Mouse (Mus musculus) embryonic facial prominence, embryonic 13.5 days (tissue): ENCODE results near the gene Cd9. TPM values are rescaled to one million over a fixed set of nuclear protein-coding genes. Genes with fewer than 3 reads are reported as not detected.

ENCODE experiments used
- ATAC-seq: fragments of 200-750 bp; cut with Nextera tagmentation; 2 replicates; pipeline ENCODE4 v1.8.0; 2017; ENCODE audit warnings: low read depth; ENCODE audit not compliant: insufficient number of reproducible peaks, insufficient read depth, low FRiP score, low TSS enrichment
- H3K27ac ChIP-seq: fragments of 300-500 bp; sonication (generic); 2 replicates; pipeline ENCODE4 v1.5.1; 2015; ENCODE audit warnings: moderate library complexity, mild to moderate bottlenecking, inconsistent platforms
- H3K27me3 ChIP-seq: fragments of 300-500 bp; sonication (generic); 2 replicates; pipeline ENCODE4 v1.6.1; 2015; ENCODE audit warnings: mild to moderate bottlenecking, inconsistent platforms
- H3K36me3 ChIP-seq: fragments of 300-500 bp; sonication (generic); 2 replicates; pipeline ENCODE4 v1.6.1; 2015; ENCODE audit warnings: mild to moderate bottlenecking, inconsistent platforms
- H3K4me1 ChIP-seq: fragments of 300-500 bp; sonication (generic); 2 replicates; pipeline ENCODE4 v1.6.1; 2015; ENCODE audit warnings: inconsistent platforms
- H3K4me2 ChIP-seq: fragments of 300-500 bp; sonication (generic); 2 replicates; pipeline ENCODE4 v1.6.1; 2015; ENCODE audit warnings: moderate library complexity, mild to moderate bottlenecking, inconsistent platforms
- H3K4me3 ChIP-seq: fragments of 300-500 bp; sonication (generic); 2 replicates; pipeline ENCODE4 v1.5.1; 2015; ENCODE audit warnings: mild to moderate bottlenecking, inconsistent platforms
- H3K9ac ChIP-seq: fragments of 300-500 bp; sonication (generic); 2 replicates; pipeline ENCODE4 v1.6.1; 2015; ENCODE audit warnings: mild to moderate bottlenecking, inconsistent platforms
- H3K9me3 ChIP-seq: fragments of 300-500 bp; sonication (generic); 2 replicates; pipeline ENCODE4 v1.6.1; 2016; ENCODE audit warnings: inconsistent platforms
- WGBS: fragments of 180-500 bp; shearing (Covaris S2); methylation state at CpG from one replicate; pipeline ENCODE4 v1.1.7; 2015; ENCODE audit warnings: mixed read lengths; 5-methylcytosine and 5-hydroxymethylcytosine counted together
- polyA plus RNA-seq: library from polyadenylated mRNA; unstranded; fragments of >200 nt; fragmentation: Nextera tagmentation; extraction: Ambion mirVana; gene quantifications from 2 replicates; pipeline ENCODE4 v1.2.1, GENCODE M21; 2015

The Cd9 gene
- polyA plus RNA-seq, 1 experiment from 2014 or later = 160 TPM

DNA sequence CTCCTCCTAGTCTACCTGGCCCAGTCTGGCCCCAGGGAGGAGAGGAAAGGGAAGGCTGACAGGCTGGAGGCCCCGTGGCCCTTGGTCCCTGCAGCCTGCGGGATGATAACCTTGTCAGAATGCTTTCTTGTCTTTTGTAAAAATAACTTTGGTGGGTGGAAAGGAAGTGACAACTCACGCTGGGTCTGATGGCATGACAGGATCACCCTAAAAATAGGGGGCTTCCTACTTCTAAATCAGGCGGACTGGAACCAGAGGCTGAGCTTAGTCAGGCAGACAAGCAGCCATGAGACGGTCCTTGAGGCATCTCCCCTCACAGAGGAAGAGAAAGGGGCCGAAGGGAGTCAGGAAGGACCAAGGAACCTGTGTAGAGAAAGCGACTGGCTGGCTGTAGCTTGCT, 23.3 kb downstream of the Cd9 start:
- Histone ChIP-seq H3K9me3 (no peaks in the 10 kb centered on the region), H3K27ac (no peak overlapping the region), H3K9ac (no peak overlapping the region), H3K4me3 (no peak overlapping the region), H3K27me3 (no peaks in the 10 kb centered on the region), H3K4me1 (peaks cover 40% of the 10 kb centered on the region), H3K4me2 (no peak overlapping the region), H3K36me3 (peaks cover 15% of the 10 kb centered on the region; the same call in 1 of the 2 replicates)
- 79% methylated on average over 7 of the region's 7 CpGs for WGBS
- ATAC-seq = no peak

DNA sequence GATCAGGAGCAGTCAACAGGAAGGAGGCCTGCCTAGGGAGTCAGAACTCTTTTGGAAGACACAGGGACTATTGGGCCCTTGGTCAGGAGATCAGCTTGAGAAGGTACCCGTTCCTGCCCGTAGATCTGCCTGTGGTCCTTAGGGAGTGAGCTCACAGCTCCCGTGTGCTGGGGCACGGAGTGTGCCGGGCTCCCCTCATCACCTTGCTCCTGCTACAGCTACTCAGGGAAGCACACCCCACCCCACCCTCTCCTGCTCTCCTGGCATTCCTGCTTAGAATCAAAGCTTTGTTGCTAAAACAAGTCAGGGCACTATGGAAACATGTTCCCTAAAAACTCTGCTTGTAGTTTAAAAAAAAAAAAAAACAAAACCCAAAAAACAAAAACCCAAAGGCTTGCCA, 24.0 kb downstream of the Cd9 start:
- Histone ChIP-seq H3K4me1 (peaks cover 33% of the 10 kb centered on the region), H3K9me3 (no peaks in the 10 kb centered on the region), H3K27me3 (no peaks in the 10 kb centered on the region), H3K4me2 (no peak overlapping the region), H3K9ac (no peak overlapping the region), H3K36me3 (peaks cover 15% of the 10 kb centered on the region; the same call in 1 of the 2 replicates), H3K4me3 (no peak overlapping the region), H3K27ac (no peak overlapping the region)
- no peak for ATAC-seq
- 76% methylated on average over 5 of the region's 5 CpGs for WGBS

DNA sequence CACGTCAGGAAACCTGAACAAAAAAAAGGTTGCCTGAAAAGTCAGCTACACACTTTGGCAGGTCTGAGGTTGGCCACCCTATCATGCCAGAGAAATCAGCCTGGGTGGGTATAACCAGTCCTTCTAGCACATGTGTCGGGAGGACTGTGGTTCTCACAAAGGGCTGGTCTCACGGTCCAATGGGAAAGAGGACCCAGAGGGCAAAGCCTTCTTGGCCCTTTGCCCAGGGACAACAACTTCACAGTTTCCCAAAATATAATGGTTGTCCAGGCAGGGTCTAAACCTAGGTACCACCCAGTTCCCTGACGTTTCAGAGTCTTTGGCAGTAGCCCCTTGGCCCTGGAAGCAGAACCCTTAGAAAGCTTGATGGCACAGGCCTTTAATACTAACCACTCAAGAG, 25.4 kb downstream of the Cd9 start:
- peaks cover 16% of the 10 kb centered on the region for H3K36me3 ChIP-seq
- peaks cover 27% of the 10 kb centered on the region for H3K4me1 ChIP-seq
- no peak overlapping the region for H3K9ac ChIP-seq
- no peak for ATAC-seq
- 73% methylated on average over 4 of the region's 4 CpGs for WGBS
- H3K9me3 ChIP-seq = no peaks in the 10 kb centered on the region
- no peak overlapping the region for H3K4me3 ChIP-seq
- H3K27ac ChIP-seq = no peak overlapping the region; the same call in 1 of the 2 replicates
- no peak overlapping the region for H3K4me2 ChIP-seq
- H3K27me3 ChIP-seq = no peaks in the 10 kb centered on the region

DNA sequence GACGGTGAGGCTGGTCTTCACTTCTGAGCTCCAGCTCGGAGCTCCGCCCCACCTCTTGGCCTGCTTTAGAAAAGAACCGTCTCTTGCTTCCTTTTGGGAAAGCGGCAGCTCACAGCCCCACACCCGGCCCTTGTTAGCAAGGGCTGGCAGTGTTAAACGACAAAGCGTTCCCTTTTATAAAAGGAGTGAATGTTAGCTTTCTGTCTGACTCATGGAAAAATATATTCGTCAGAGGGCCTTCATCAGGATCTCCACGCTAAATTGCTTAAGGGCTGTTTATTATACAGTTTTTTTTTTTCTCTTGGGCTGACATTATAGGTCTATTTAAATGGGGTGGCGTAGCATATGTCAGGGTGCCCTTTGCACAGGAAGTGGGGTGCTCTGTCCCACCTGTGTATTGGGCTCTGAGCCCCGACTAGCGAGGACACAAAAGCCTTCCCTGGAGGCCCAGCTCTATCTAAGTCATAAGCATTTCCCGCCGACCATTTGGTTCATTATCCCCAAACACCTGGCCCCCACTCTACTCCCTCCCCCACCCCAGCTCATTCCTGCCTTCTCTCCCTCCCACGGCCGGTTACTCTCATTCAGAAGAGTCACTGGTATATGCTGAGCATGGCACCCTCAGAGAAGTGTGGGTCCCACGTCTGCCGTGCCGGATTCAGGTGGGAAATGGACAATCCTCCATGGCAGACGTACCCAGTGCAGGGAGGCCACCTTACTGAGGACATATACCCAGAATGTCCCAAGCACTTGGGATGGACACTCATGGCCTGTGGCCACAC, 26.2 kb downstream of the Cd9 start:
- Histone ChIP-seq H3K9me3 (no peaks in the 10 kb centered on the region), H3K4me2 (no peak overlapping the region), H3K4me3 (no peak overlapping the region), H3K9ac (0 out of 2 replicates have a peak overlapping the region, but pooled peaks have one; percentile 22), H3K4me1 (peaks cover 27% of the 10 kb centered on the region), H3K36me3 (peaks cover 23% of the 10 kb centered on the region), H3K27ac (peak overlapping the region; percentile 86), H3K27me3 (no peaks in the 10 kb centered on the region)
- 59% methylated on average over 21 of the region's 21 CpGs for WGBS
- no peak for ATAC-seq

DNA sequence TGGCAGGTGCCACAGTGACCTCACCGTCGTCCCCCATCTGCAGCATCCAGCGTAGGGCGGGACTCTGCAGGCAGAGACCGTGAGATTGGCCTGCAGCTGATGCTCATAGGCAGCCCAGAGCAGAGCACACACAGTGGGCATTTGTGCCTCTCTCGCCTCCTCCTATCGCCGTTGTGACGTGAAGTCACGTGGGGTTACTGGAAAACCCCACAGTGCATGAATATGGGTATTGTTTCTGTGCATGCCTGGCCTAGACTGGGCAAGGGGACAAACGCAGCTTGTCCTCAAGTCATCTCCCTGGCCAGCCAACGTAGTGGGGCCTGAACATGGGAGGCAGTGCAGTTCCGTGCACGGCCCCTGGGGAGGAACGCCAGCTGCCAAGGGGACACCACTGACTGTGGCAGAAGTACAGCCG, 27.3 kb downstream of the Cd9 start:
- peak; percentile 54; the same call in 1 of the 2 replicates for ATAC-seq
- 58% methylated on average over 16 of the region's 16 CpGs for WGBS
- Histone ChIP-seq H3K9ac (no peak overlapping the region), H3K27me3 (no peaks in the 10 kb centered on the region), H3K9me3 (no peaks in the 10 kb centered on the region), H3K4me1 (peaks cover 27% of the 10 kb centered on the region), H3K4me2 (no peak overlapping the region), H3K36me3 (peaks cover 30% of the 10 kb centered on the region), H3K4me3 (no peak overlapping the region), H3K27ac (peak overlapping the region; percentile 86)

DNA sequence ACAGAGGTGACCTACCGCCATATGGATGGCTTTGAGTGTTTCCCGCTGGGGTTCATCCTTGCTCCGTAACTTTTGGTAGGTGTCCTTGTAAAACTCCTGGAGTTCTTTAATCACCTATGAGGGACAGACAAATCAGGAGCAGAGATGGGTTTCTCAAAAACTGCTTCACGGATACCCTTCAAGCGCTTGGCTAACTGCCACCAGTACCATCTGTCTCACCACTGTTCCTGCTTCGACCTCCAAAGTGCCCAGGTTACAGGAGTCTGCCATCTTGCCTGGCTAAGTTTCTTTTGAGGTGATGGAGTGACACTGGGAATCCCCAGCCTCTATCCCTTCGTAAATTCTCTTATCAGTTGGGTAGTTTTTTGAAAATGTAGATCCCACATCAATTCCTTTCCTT, 32.3 kb downstream of the Cd9 start:
- 86% methylated on average over 7 of the region's 7 CpGs for WGBS

DNA sequence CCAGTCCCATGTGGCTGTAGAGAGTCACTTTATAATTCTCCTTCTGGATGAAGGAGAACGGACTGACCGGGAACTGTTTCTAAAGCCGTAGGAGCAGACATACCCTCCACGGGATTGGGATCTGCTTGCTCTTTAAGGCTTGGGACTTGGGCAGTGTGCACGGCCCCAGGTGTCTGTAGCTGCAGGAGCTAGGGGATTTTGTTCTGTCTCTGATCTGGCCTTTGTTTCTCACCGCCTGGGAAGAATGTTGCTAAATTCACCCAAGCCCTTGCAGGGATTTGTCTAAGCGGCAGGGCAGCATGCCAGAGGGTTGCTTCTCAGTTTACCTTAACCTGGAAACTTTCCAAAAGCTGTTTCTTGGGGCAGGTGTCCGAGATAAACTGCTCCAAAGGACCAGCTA, 32.8 kb downstream of the Cd9 start:
- peaks cover 19% of the 10 kb centered on the region for H3K4me1 ChIP-seq
- H3K9me3 ChIP-seq = no peaks in the 10 kb centered on the region
- H3K4me3 ChIP-seq = no peak overlapping the region
- H3K27ac ChIP-seq = 0 out of 2 replicates have a peak overlapping the region, but pooled peaks have one; percentile 5
- no peak for ATAC-seq
- WGBS = 51% methylated on average over 8 of the region's 8 CpGs
- no peak overlapping the region for H3K9ac ChIP-seq
- no peaks in the 10 kb centered on the region for H3K27me3 ChIP-seq
- H3K36me3 ChIP-seq = peaks cover 41% of the 10 kb centered on the region
- no peak overlapping the region for H3K4me2 ChIP-seq

More for the DNA sequence above, 32.3 kb downstream of the Cd9 start:
- ATAC-seq = no peak
- H3K9ac ChIP-seq = no peak overlapping the region
- peaks cover 16% of the 10 kb centered on the region for H3K4me1 ChIP-seq
- no peaks in the 10 kb centered on the region for H3K9me3 ChIP-seq
- H3K27ac ChIP-seq = no peak overlapping the region
- H3K4me3 ChIP-seq = no peak overlapping the region
- H3K4me2 ChIP-seq = no peak overlapping the region
- peaks cover 41% of the 10 kb centered on the region for H3K36me3 ChIP-seq
- H3K27me3 ChIP-seq = no peaks in the 10 kb centered on the region

DNA sequence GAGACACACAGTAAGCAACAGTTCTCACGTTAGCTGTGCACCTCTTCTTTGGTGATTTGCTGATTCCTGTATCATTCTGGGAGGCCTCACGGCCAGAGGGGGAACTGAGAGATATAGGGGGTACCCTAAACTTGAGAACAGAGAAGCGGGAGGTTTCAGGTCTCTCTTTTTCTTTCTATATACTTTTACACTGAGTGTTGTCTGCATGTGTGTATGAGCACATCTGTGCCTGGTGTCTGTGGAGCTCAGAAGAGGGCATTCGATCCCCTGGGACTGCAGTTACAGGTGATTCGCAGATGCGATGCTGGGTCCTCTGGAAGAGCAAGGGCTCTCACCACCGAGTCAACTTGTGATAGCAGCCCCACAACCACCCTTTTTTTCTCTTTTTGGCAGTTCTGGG, 33.3 kb downstream of the Cd9 start:
- no peaks in the 10 kb centered on the region for H3K27me3 ChIP-seq
- no peak overlapping the region for H3K4me3 ChIP-seq
- no peak overlapping the region for H3K9ac ChIP-seq
- no peaks in the 10 kb centered on the region for H3K9me3 ChIP-seq
- H3K27ac ChIP-seq = no peak overlapping the region
- ATAC-seq = no peak
- WGBS = 79% methylated on average over 7 of the region's 7 CpGs
- no peak overlapping the region for H3K4me2 ChIP-seq
- H3K4me1 ChIP-seq = peaks cover 22% of the 10 kb centered on the region
- H3K36me3 ChIP-seq = peaks cover 41% of the 10 kb centered on the region

DNA sequence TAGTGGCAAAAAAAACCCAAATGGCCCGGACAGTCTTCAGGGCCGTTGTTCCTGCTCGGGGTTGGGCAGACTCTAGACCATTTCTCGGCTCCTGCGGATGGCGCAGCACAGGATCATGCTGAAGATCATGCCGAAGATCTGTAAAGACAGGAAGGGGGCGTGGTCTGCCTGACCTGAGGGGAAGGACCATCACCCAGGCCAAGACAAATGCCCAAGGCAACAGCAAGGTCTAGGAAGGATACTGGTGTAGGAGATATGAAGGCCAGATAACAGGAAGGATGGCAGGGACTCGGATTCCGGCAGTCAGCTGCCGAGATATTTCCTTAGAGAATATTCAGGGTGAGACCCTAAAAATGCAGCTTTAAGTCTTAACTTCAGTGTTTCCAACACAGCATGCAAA, 34.0 kb downstream of the Cd9 start:
- Histone ChIP-seq H3K9me3 (no peaks in the 10 kb centered on the region), H3K4me2 (no peak overlapping the region), H3K36me3 (peaks cover 41% of the 10 kb centered on the region), H3K9ac (no peak overlapping the region), H3K27me3 (no peaks in the 10 kb centered on the region), H3K4me1 (peaks cover 29% of the 10 kb centered on the region), H3K4me3 (no peak overlapping the region), H3K27ac (no peak overlapping the region)
- ATAC-seq = no peak
- 67% methylated on average over 11 of the region's 11 CpGs for WGBS

DNA sequence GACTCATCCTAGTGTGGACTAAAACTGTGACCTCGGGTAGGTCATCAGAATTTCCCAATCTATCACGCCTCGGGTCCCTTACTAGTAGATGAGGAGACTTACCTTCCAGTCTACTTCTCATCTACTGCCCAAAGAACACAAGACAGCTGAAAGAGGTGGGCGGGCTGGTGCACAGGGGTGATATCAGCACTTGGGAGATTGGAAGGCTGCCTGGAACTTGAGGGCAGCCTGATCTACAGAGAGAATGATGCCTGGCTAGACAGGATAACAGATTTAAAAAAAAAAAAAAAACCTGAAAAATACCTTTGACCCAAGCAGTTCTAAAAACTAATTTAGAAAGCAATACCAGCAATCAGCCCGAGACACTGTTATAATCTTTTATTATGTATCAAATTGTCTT, 34.7 kb downstream of the Cd9 start:
- peaks cover 33% of the 10 kb centered on the region for H3K4me1 ChIP-seq
- H3K27me3 ChIP-seq = no peaks in the 10 kb centered on the region
- no peaks in the 10 kb centered on the region for H3K9me3 ChIP-seq
- no peak overlapping the region for H3K9ac ChIP-seq
- no peak overlapping the region for H3K27ac ChIP-seq
- ATAC-seq = no peak
- no peak overlapping the region for H3K4me2 ChIP-seq
- H3K36me3 ChIP-seq = peaks cover 41% of the 10 kb centered on the region
- 89% methylated on average over 5 of the region's 5 CpGs for WGBS
- no peak overlapping the region for H3K4me3 ChIP-seq

DNA sequence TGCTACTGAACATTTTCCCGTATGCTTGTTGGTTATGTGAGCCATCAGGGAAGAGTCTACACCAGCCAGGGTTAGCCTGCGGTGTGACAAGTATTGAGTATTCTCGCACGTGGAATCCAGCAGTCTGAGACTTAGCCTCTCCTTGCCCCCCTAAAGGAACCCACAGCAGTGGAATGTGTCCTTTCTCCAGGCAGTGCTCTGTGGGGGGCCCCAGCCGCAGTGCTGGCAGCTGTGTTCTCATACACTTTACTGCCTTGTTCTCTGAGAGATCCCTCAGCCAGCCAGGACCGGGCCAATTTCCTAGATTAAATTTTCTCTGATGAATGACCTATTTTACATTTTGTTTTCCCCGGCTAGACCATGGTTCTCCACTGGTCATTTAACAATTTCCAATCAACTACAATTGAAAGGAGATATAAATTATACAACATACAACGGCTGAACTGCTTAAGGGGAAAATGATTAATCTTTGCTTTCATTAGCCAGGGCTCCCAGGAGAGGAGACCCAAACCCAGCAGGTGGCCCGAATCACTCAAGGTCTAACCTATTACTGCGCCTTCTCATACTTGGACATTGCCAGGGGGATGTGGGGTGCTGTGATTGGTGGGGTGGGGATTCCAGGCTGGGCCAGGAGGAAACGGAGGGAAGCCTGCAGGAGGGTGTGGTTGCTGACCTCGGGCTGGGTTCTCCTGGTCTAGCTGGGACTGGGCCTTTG, 38.6 kb downstream of the Cd9 start:
- no peak overlapping the region for H3K9ac ChIP-seq
- H3K36me3 ChIP-seq = peaks cover 12% of the 10 kb centered on the region
- H3K27me3 ChIP-seq = no peaks in the 10 kb centered on the region
- 36% methylated on average over 12 of the region's 12 CpGs for WGBS
- H3K9me3 ChIP-seq = no peaks in the 10 kb centered on the region
- no peak for ATAC-seq
- no peak overlapping the region for H3K4me3 ChIP-seq
- 0 out of 2 replicates have a peak overlapping the region, but pooled peaks have one; percentile 17 for H3K27ac ChIP-seq
- no peak overlapping the region for H3K4me2 ChIP-seq
- H3K4me1 ChIP-seq = peaks cover 39% of the 10 kb centered on the region

DNA sequence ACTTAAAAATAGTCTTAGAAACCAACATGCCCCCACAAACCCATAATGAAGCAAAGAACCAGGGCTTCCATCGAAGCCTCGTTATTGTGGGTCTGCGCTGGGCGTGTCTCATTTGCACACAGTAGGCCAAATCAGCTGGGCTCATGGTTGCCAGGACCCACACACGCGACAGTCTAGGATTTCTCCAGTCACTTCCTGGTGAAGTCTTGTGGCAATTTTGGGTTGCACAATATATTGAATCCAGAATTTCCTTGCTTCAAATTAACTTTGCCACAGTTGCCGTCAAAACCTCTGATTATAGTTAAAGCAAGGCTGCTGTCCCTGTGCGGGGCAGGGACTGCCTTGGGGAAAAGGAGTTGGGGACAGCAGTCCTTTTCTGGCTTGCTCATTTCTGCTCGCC, 39.9 kb downstream of the Cd9 start:
- peak overlapping the region; percentile 44; the same call in 1 of the 2 replicates for H3K27ac ChIP-seq
- peaks cover 4% of the 10 kb centered on the region for H3K36me3 ChIP-seq
- no peak overlapping the region for H3K4me2 ChIP-seq
- no peak overlapping the region for H3K9ac ChIP-seq
- ATAC-seq = no peak
- H3K4me1 ChIP-seq = peaks cover 34% of the 10 kb centered on the region
- no peaks in the 10 kb centered on the region for H3K9me3 ChIP-seq
- no peaks in the 10 kb centered on the region for H3K27me3 ChIP-seq
- 60% methylated on average over 9 of the region's 9 CpGs for WGBS
- H3K4me3 ChIP-seq = no peak overlapping the region
